Mouse (Mus musculus) heart, adult 2 months (tissue): Measurements from ENCODE around the gene Prickle2.

Experiments
- CTCF ChIP-seq: fragments of 200-600 bp; IDR thresholded peaks from 2 replicates; pipeline ENCODE4 v1.8.1; 2022; ENCODE audit warnings: antibody characterized with exemption, mild to moderate bottlenecking, moderate library complexity
- POLR2A ChIP-seq: fragments of 200-500 bp; IDR thresholded peaks from 2 replicates; pipeline ENCODE4 v1.6.1; 2011; ENCODE audit warnings: mild to moderate bottlenecking, low read depth, low read length, control low read depth; ENCODE audit not compliant: insufficient read depth

DNA sequence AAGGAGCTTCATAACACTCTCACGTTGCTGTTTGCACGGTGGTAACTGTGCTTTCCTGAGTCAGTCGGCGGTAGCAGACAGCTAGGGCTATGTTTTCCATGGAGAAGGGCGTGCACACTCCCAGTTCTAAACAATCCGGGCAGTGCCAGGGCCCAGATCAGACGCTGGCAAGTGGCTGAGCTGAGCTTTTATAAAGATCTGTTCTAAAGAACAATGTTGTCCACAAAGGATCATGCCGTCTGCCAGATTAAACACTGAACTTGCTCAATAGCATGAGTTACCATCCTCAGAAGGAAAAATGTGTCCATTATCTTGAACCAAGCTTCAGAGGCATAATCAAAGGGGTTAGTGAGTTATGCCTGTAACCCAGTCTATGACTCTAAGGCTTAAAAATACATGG lies 300.4 kb downstream of the Prickle2 start:
- TF ChIP-seq CTCF (no peak), POLR2A (no peak)
